Mouse (Mus musculus): Measurements from ENCODE around the gene Trim69. TPM values are rescaled to one million over a fixed set of nuclear protein-coding genes. Genes with fewer than 3 reads are reported as not detected.

Gene Trim69
- total and polyA plus RNA-seq, 3 experiments: 0.04 TPM; not detected in 2

DNA sequence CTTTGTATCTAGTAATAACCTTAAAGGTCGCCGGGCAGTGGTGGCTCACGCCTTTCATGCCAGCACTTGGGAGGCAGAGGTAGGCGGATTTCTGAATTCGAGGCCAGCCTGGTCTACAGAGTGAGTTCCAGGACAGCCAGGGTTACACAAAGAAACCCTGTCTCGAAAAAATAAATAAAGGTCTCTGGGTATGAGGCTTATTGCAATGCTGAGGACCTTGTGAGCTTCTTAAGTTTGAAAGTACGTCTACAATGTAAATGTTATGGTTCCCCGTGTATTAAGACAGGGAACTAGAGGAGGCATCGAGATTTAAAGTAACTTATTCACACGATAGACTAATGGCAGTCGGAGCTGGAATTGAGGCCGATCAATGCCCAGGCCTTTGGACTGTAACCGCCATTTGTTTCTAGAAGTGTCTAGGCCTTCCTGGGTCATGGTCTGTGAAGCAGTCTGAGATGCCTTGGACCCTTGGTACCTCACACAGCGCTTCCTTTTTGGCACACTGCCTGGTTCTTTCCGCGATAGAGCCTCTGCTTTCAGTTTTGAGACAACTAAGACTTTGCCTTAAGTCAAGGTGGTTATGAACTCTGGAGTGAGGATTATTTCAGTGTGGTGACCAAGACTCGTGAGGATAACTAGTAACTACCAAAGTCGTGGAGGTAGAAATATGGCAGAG is 12.1 kb upstream of the Trim69 start (continued):
- TF ChIP-seq CHD1 (IDR thresholded peaks at IDR 0.05; ENCODE audit: low read depth, low read length) (peak; percentile 86; the same call in 1 of the 2 replicates), KAT2A (conservative IDR thresholded peaks at IDR 0.05; ENCODE audit: low read depth, low read length) (no peak), TBP (IDR thresholded peaks at IDR 0.05; ENCODE audit: low read depth, low read length) (peak; percentile 47; the same call in 1 of the 2 replicates), CHD2 (IDR thresholded peaks at IDR 0.05; ENCODE audit: low read length) (no peak), NRF1 (IDR thresholded peaks at IDR 0.05; ENCODE audit: insufficient read depth, low read depth, low read length, poor library complexity, severe bottlenecking) (no peak), ZMIZ1 (IDR thresholded peaks at IDR 0.05; ENCODE audit: low read depth, low read length) (no peak), RCOR1 (IDR thresholded peaks at IDR 0.05; ENCODE audit: low read depth, low read length) (no peak)

- H3K27me3 ChIP-seq (ENCODE audit: control insufficient read depth in 1 of 2, insufficient read depth in 2 of 2, low read length in 2 of 2): no peaks in the 10 kb centered on the region
- DNase-seq (ENCODE audit: low read depth, low spot score): no peak
- peaks cover 15 to 29% of the 10 kb centered on the region in 2 experiments for H3K4me1 ChIP-seq (ENCODE audit: control insufficient read depth in 1 of 2, insufficient read depth in 2 of 2, low read length in 2 of 2)
- peaks cover 35% of the 10 kb centered on the region for H3K79me2 ChIP-seq (ENCODE audit: control insufficient read depth, insufficient read depth, low read length, poor library complexity)
- peaks cover 3 to 31% of the 10 kb centered on the region in 2 experiments; a peak in 3 of 4 replicates for H3K36me3 ChIP-seq (ENCODE audit: control insufficient read depth in 1 of 2, insufficient read depth in 2 of 2, low read length in 2 of 2)
- TF ChIP-seq NRF1 (IDR thresholded peaks at IDR 0.05; ENCODE audit: insufficient read depth, low read depth, low read length, poor library complexity, severe bottlenecking): no peak
- no peak for TF ChIP-seq MAFK (IDR thresholded peaks at IDR 0.05; ENCODE audit: borderline replicate concordance, low read depth, low read length)
- no peak for TF ChIP-seq MAX (IDR thresholded peaks at IDR 0.05; ENCODE audit: low read length)
- no peak for TF ChIP-seq BHLHE40 (IDR thresholded peaks at IDR 0.05; ENCODE audit: borderline replicate concordance, low read depth, low read length)
- no peak for TF ChIP-seq MXI1 (IDR thresholded peaks at IDR 0.05; ENCODE audit: low read depth, low read length)
- no peak for TF ChIP-seq E2F4 (IDR thresholded peaks at IDR 0.05; ENCODE audit: borderline replicate concordance, low read depth, low read length)
- TF ChIP-seq ZKSCAN1 (IDR thresholded peaks at IDR 0.05; ENCODE audit: low read depth, low read length): no peak
- no peak for TF ChIP-seq KAT2A (conservative IDR thresholded peaks at IDR 0.05; ENCODE audit: low read depth, low read length)
- no peaks in the 10 kb centered on the region for H3K9me3 ChIP-seq (replicated peaks; ENCODE audit: insufficient read depth, low read length)
- H3K27ac ChIP-seq (ENCODE audit: control insufficient read depth, low read depth, low read length): no peak overlapping the region
- peak overlapping the region; percentile 95 for H3K9ac ChIP-seq (ENCODE audit: control insufficient read depth, low read depth, low read length, poor library complexity, severe bottlenecking)
- peak overlapping the region; percentile 75 to 97 for H3K4me3 ChIP-seq (ENCODE audit: control insufficient read depth in 1 of 2, insufficient read depth in 1 of 2, low read depth in 2 of 2, low read length in 2 of 2)
Measured at GRCm38 (mm10) chr2:122149316-122149715, 11.2 kb upstream of the Trim69 start.

- peaks cover 3 to 31% of the 10 kb centered on the region in 2 experiments; a peak in 3 of 4 replicates for H3K36me3 ChIP-seq (ENCODE audit: control insufficient read depth in 1 of 2, insufficient read depth in 2 of 2, low read length in 2 of 2)
- peaks cover 15 to 29% of the 10 kb centered on the region in 2 experiments for H3K4me1 ChIP-seq (ENCODE audit: control insufficient read depth in 1 of 2, insufficient read depth in 2 of 2, low read length in 2 of 2)
- H3K79me2 ChIP-seq (ENCODE audit: control insufficient read depth, insufficient read depth, low read length, poor library complexity): peaks cover 35% of the 10 kb centered on the region
- H3K9me3 ChIP-seq (replicated peaks; ENCODE audit: insufficient read depth, low read length): no peaks in the 10 kb centered on the region
- TF ChIP-seq MYC (IDR thresholded peaks at IDR 0.05; ENCODE audit: low read depth, low read length) (no peak), KAT2A (conservative IDR thresholded peaks at IDR 0.05; ENCODE audit: low read depth, low read length) (no peak), SMC3 (IDR thresholded peaks at IDR 0.05; ENCODE audit: low read depth, low read length) (no peak), TCF12 (IDR thresholded peaks at IDR 0.05; ENCODE audit: low read depth, low read length) (no peak), UBTF (IDR thresholded peaks at IDR 0.05; ENCODE audit: borderline replicate concordance, insufficient read depth, low read depth, low read length) (no peak), NELFE (IDR thresholded peaks at IDR 0.05; ENCODE audit: low read depth, low read length) (no peak), NRF1 (IDR thresholded peaks at IDR 0.05; ENCODE audit: insufficient read depth, low read depth, low read length, poor library complexity, severe bottlenecking) (no peak), CHD2 (IDR thresholded peaks at IDR 0.05; ENCODE audit: low read length) (no peak), POLR2A (IDR thresholded peaks at IDR 0.05; ENCODE audit: control insufficient read depth in 1 of 2, insufficient read depth in 1 of 2, low read depth in 1 of 2, low read length in 2 of 2, poor library complexity in 1 of 2) (no peak), USF2 (IDR thresholded peaks at IDR 0.05; ENCODE audit: borderline replicate concordance in 1 of 2, insufficient read depth in 1 of 2, low read depth in 1 of 2, low read length in 2 of 2) (no peak)
- H3K27ac ChIP-seq (ENCODE audit: control insufficient read depth, low read depth, low read length): no peak overlapping the region
- H3K27me3 ChIP-seq (ENCODE audit: control insufficient read depth in 1 of 2, insufficient read depth in 2 of 2, low read length in 2 of 2): no peaks in the 10 kb centered on the region
- DNase-seq (ENCODE audit: low read depth, low spot score): no peak
- H3K4me3 ChIP-seq (ENCODE audit: control insufficient read depth in 1 of 2, insufficient read depth in 1 of 2, low read depth in 2 of 2, low read length in 2 of 2): no peak overlapping the region
- H3K9ac ChIP-seq (ENCODE audit: control insufficient read depth, low read depth, low read length, poor library complexity, severe bottlenecking): no peak overlapping the region
Measured at GRCm38 (mm10) chr2:122149716-122150115, 10.8 kb upstream of the Trim69 start.
